Mouse (Mus musculus): Measurements from ENCODE around the gene Sult1a1. TPM values are rescaled to one million over a fixed set of nuclear protein-coding genes. Genes with fewer than 3 reads are reported as not detected.

The Sult1a1 gene
- polyA plus RNA-seq, 1 experiment from 2014 or later = 1.4 TPM

DNA sequence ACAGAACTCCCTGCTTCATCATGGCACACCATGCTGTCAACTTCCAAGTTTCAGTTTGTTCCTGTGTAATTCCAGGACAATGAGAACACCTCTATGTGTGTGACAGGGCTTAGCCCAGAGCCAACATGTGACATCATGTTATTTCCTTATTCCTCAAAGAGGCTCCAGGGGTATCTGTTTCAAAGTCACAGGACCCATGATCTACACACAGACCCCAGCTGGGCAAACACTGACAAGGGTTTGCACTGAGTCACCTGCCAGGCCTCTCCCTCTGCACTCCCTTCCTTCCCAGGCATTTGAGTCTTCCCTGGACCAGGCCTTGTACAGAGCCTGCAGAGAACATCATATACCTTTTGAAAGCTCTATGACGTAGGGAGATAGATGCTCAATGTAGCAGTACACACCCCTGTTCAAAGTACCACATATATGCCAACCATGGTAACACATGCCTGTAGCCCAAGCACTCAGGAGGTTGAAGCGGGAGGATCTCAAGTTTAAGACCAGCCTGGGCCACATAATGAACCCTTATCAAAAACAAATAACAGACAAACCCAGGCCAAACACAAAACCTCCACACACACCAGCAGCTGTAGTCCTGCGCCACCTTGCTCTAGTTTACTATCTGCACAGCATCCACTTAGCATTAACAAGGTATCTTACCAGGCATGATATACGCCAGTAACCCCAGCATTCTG, 45.3 kb downstream of the Sult1a1 start, which contains the start of gene Nupr1:
Gene Nupr1 (minus strand): TSS at position 38 of the 695 bp plus-strand sequence.
- no peak within 1 kb of the TSS for H3K9ac ChIP-seq
- H3K4me3 ChIP-seq = no peak within 1 kb of the TSS
- no peak within 1 kb of the TSS for H3K4me2 ChIP-seq (replicated peaks)
- no peak within 1 kb of the TSS for H3K27ac ChIP-seq
- H3K36me3 ChIP-seq = no peaks in the 10 kb centered on the region
- no peaks in the 10 kb centered on the region for H3K4me1 ChIP-seq
- 91% methylated on average over 4 of the region's 4 CpGs for WGBS
- H3K9me3 ChIP-seq (replicated peaks) = no peaks in the 10 kb centered on the region
- no peaks in the 10 kb centered on the region for H3K27me3 ChIP-seq
- ATAC-seq (ENCODE audit: low FRiP score) = no peak

DNA sequence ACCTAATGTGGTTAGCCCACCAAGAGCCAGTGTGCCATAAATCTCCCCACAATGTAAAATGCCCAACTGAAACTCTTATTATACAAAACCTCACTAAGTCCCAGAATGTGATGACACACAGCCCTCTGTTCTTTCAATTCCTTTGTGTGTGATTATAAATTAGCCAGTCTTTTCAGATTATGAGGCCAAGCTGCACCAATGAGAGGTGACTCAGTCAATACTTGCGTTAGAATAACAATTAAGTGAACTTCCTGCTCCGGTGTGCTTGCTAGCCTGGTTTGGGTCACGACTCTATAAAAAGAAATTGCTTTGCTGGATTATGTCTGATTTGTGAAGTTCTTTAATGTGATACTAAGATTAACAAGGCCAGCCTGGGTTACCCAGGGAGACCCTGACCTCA, 46.3 kb downstream of the Sult1a1 start:
- no peak for ATAC-seq (ENCODE audit: low FRiP score)
- Histone ChIP-seq H3K9me3 (replicated peaks) (no peaks in the 10 kb centered on the region), H3K36me3 (no peaks in the 10 kb centered on the region), H3K4me1 (no peaks in the 10 kb centered on the region), H3K4me2 (replicated peaks) (no peak overlapping the region), H3K27ac (no peak overlapping the region), H3K27me3 (no peaks in the 10 kb centered on the region), H3K9ac (no peak overlapping the region), H3K4me3 (no peak overlapping the region)
- WGBS = 38% methylated on average over 3 of the region's 3 CpGs

DNA sequence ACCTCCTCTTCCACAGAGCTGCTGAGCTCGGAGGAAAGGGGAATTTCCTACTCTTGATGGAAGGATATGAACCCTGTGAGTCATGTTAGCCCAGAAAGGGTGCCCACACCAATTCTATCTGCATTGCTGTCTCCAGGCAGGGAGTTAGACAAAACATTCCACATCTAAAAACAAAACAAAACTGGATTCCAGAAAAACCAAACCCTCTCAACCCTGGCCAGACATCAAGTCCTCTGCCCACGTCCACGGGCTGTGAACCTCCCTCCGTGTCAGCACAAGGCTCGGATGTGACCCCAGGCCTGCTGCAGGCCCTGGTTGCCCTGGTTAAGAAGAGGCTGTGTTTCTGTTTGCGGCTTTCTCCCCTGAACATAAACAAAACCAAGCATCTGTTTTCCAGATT, 48.1 kb downstream of the Sult1a1 start:
- H3K27ac ChIP-seq = no peak overlapping the region
- H3K4me3 ChIP-seq = no peak overlapping the region
- H3K36me3 ChIP-seq = no peaks in the 10 kb centered on the region
- H3K27me3 ChIP-seq = no peaks in the 10 kb centered on the region
- no peak overlapping the region for H3K4me2 ChIP-seq (replicated peaks)
- 0 out of 2 replicates have a peak, but pooled peaks cover under 1% of the 10 kb centered on the region for H3K4me1 ChIP-seq
- H3K9me3 ChIP-seq (replicated peaks) = no peaks in the 10 kb centered on the region
- 66% methylated on average over 6 of the region's 6 CpGs for WGBS
- no peak for ATAC-seq (ENCODE audit: low FRiP score)
- H3K9ac ChIP-seq = no peak overlapping the region

GRCm38 (mm10) chr7:126625807-126626600, 50.2 kb downstream of the Sult1a1 start:
- Histone ChIP-seq H3K27me3 (no peaks in the 10 kb centered on the region), H3K27ac (no peak overlapping the region), H3K4me2 (replicated peaks) (no peak overlapping the region), H3K9ac (no peak overlapping the region), H3K4me3 (no peak overlapping the region), H3K9me3 (replicated peaks) (no peaks in the 10 kb centered on the region), H3K36me3 (no peaks in the 10 kb centered on the region), H3K4me1 (0 out of 2 replicates have a peak, but pooled peaks cover 4% of the 10 kb centered on the region)
- no peak for ATAC-seq (ENCODE audit: low FRiP score)
- WGBS = 86% methylated on average over 3 of the region's 3 CpGs

DNA sequence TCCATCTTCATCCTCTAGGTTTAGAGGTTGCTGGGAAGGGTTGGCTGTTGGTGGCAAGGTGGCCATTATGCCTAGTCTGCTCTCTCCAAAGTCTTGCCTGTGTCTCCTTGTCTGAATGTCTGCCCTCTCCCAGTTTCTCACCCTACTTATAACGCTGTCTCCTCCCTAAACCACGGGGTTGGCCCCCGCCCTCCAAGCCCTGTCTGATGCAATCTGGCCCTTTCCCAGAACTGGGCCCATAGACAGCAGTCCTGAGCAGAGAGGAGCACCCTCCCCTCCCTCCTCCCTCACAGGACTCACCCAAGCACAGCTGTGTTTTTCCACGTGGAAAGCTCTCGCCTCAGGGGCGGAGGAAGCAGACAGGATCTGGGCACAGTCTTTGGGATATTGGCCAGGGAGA, 50.9 kb downstream of the Sult1a1 start:
- no peak for ATAC-seq (ENCODE audit: low FRiP score)
- Histone ChIP-seq H3K4me1 (0 out of 2 replicates have a peak, but pooled peaks cover 4% of the 10 kb centered on the region), H3K27me3 (no peaks in the 10 kb centered on the region), H3K27ac (no peak overlapping the region), H3K4me3 (no peak overlapping the region), H3K36me3 (no peaks in the 10 kb centered on the region), H3K9ac (no peak overlapping the region), H3K4me2 (replicated peaks) (no peak overlapping the region), H3K9me3 (replicated peaks) (no peaks in the 10 kb centered on the region)
- WGBS = 62% methylated on average over 6 of the region's 6 CpGs

DNA sequence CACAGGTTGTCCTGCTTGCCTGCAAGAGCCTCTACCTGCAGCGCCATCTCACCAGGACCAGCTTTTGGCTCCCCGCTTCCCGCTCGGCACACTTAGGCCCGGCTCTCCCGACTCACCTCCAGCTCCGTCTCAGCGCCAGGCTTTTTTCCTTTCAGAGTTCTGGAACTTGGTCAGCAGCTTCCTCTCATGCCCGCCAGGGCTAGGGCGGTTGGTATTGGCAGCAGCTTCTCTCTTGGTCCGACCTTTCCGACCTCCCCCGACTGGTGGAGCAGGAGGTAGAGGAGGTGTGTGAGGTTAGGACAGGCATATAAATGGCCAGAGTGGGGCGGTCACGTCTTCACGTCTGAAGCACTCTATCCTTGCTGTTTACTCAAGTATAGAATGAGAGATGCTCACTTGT, 51.5 kb downstream of the Sult1a1 start:
- H3K36me3 ChIP-seq = no peaks in the 10 kb centered on the region
- 70% methylated on average over 16 of the region's 16 CpGs for WGBS
- H3K27ac ChIP-seq = no peak overlapping the region
- H3K9ac ChIP-seq = no peak overlapping the region
- H3K4me1 ChIP-seq = 0 out of 2 replicates have a peak, but pooled peaks cover 4% of the 10 kb centered on the region
- no peaks in the 10 kb centered on the region for H3K27me3 ChIP-seq
- no peak overlapping the region for H3K4me3 ChIP-seq
- H3K9me3 ChIP-seq (replicated peaks) = no peaks in the 10 kb centered on the region
- no peak for ATAC-seq (ENCODE audit: low FRiP score)
- H3K4me2 ChIP-seq (replicated peaks) = no peak overlapping the region

- ATAC-seq (ENCODE audit: low FRiP score) = no peak
- WGBS = 86% methylated on average over 1 of the region's 1 CpGs
- H3K36me3 ChIP-seq = no peaks in the 10 kb centered on the region
- H3K4me3 ChIP-seq = no peak overlapping the region
- no peaks in the 10 kb centered on the region for H3K9me3 ChIP-seq (replicated peaks)
- H3K27me3 ChIP-seq = no peaks in the 10 kb centered on the region
- H3K9ac ChIP-seq = no peak overlapping the region
- no peak overlapping the region for H3K27ac ChIP-seq
- H3K4me2 ChIP-seq (replicated peaks) = no peak overlapping the region
- 0 out of 2 replicates have a peak, but pooled peaks cover 4% of the 10 kb centered on the region for H3K4me1 ChIP-seq
Measured at GRCm38 (mm10) chr7:126623381-126623780, 52.9 kb downstream of the Sult1a1 start.

Other genes starting within 250 kb of the Sult1a1 start
- 31.1 and 32.1 TPM in 2 replicates for gene Rabep2, start 247.7 kb downstream of the Sult1a1 start, polyA plus RNA-seq (2016; fragmentation: Nextera tagmentation; extraction: Ambion mirVana)
- gene Atp2a1, start 213.3 kb downstream of the Sult1a1 start, polyA plus RNA-seq (2016; fragmentation: Nextera tagmentation; extraction: Ambion mirVana) = 4.1 and 16.7 TPM in 2 replicates
- gene Sh2b1, start 201.0 kb downstream of the Sult1a1 start, polyA plus RNA-seq (2016; fragmentation: Nextera tagmentation; extraction: Ambion mirVana) = 63.5 and 65.8 TPM in 2 replicates
- gene Tufm, start 189.1 kb downstream of the Sult1a1 start, polyA plus RNA-seq (2016; fragmentation: Nextera tagmentation; extraction: Ambion mirVana) = 113 and 116 TPM in 2 replicates
- 76.8 and 90.1 TPM in 2 replicates for gene Atxn2l, start 173.0 kb downstream of the Sult1a1 start, polyA plus RNA-seq (2016; fragmentation: Nextera tagmentation; extraction: Ambion mirVana)
- gene Eif3c, start 110.0 kb downstream of the Sult1a1 start, polyA plus RNA-seq (2016; fragmentation: Nextera tagmentation; extraction: Ambion mirVana) = 201 and 206 TPM in 2 replicates
- gene Apobr, start 91.5 kb downstream of the Sult1a1 start, polyA plus RNA-seq (2016; fragmentation: Nextera tagmentation; extraction: Ambion mirVana) = 0.39 and 0.43 TPM in 2 replicates
- gene Cln3, start 90.6 kb downstream of the Sult1a1 start, polyA plus RNA-seq (2016; fragmentation: Nextera tagmentation; extraction: Ambion mirVana) = 31.7 and 33.7 TPM in 2 replicates
- gene Il27, start 81.5 kb downstream of the Sult1a1 start, polyA plus RNA-seq (2016; fragmentation: Nextera tagmentation; extraction: Ambion mirVana) = not detected in 2 replicates
- 2.8 and 3.8 TPM in 2 replicates for gene Nupr1, start 45.6 kb downstream of the Sult1a1 start, polyA plus RNA-seq (2016; fragmentation: Nextera tagmentation; extraction: Ambion mirVana)
- 27.3 and 40.6 TPM in 2 replicates for gene Sgf29, start 27.1 kb downstream of the Sult1a1 start, polyA plus RNA-seq (2016; fragmentation: Nextera tagmentation; extraction: Ambion mirVana)
- gene Bola2, start 19.0 kb upstream of the Sult1a1 start, polyA plus RNA-seq (2016; fragmentation: Nextera tagmentation; extraction: Ambion mirVana) = 121 and 147 TPM in 2 replicates
- gene Slx1b, start 19.4 kb upstream of the Sult1a1 start, polyA plus RNA-seq (2016; fragmentation: Nextera tagmentation; extraction: Ambion mirVana) = 15.3 and 17.1 TPM in 2 replicates
- gene Coro1a, start 31.4 kb upstream of the Sult1a1 start, polyA plus RNA-seq (2016; fragmentation: Nextera tagmentation; extraction: Ambion mirVana) = 53.6 and 56.9 TPM in 2 replicates
- 63.6 and 67.8 TPM in 2 replicates for gene Mapk3, start 83.2 kb upstream of the Sult1a1 start, polyA plus RNA-seq (2016; fragmentation: Nextera tagmentation; extraction: Ambion mirVana)
- gene Gdpd3, start 89.9 kb upstream of the Sult1a1 start, polyA plus RNA-seq (2016; fragmentation: Nextera tagmentation; extraction: Ambion mirVana) = 1.4 TPM in 2 replicates
- 140 and 144 TPM in 2 replicates for gene Ypel3, start 100.5 kb upstream of the Sult1a1 start, polyA plus RNA-seq (2016; fragmentation: Nextera tagmentation; extraction: Ambion mirVana)
- gene Tbx6, start 105.1 kb upstream of the Sult1a1 start, polyA plus RNA-seq (2016; fragmentation: Nextera tagmentation; extraction: Ambion mirVana) = 0.48 and 1.1 TPM in 2 replicates
- gene Ppp4c, start 116.1 kb upstream of the Sult1a1 start, polyA plus RNA-seq (2016; fragmentation: Nextera tagmentation; extraction: Ambion mirVana) = 286 and 294 TPM in 2 replicates
- 23.7 and 24.9 TPM in 2 replicates for gene Fam57b, start 121.2 kb upstream of the Sult1a1 start, polyA plus RNA-seq (2016; fragmentation: Nextera tagmentation; extraction: Ambion mirVana)
- not detected in 2 replicates for gene 4930451I11Rik, start 155.2 kb upstream of the Sult1a1 start, polyA plus RNA-seq (2016; fragmentation: Nextera tagmentation; extraction: Ambion mirVana)
- 4.3 and 4.4 TPM in 2 replicates for gene Doc2a, start 171.0 kb upstream of the Sult1a1 start, polyA plus RNA-seq (2016; fragmentation: Nextera tagmentation; extraction: Ambion mirVana)
- 30.5 and 35.4 TPM in 2 replicates for gene Hirip3, start 185.5 kb upstream of the Sult1a1 start, polyA plus RNA-seq (2016; fragmentation: Nextera tagmentation; extraction: Ambion mirVana)
- gene Ino80e, start 185.9 kb upstream of the Sult1a1 start, polyA plus RNA-seq (2016; fragmentation: Nextera tagmentation; extraction: Ambion mirVana) = 89.0 and 92.6 TPM in 2 replicates
- 63.5 and 66.6 TPM in 2 replicates for gene Taok2, start 208.3 kb upstream of the Sult1a1 start, polyA plus RNA-seq (2016; fragmentation: Nextera tagmentation; extraction: Ambion mirVana)
- gene Tmem219, start 246.5 kb upstream of the Sult1a1 start, polyA plus RNA-seq (2016; fragmentation: Nextera tagmentation; extraction: Ambion mirVana) = 21.8 and 23.0 TPM in 2 replicates

Measured in hindbrain, embryonic 12.5 days (tissue).